Mouse (Mus musculus) G1E (cell line): ENCODE results near the gene Brip1.

ENCODE experiments used
- CTCF ChIP-seq: IDR thresholded peaks from 2 replicates; pipeline ENCODE4 v1.5.1; 2012; ENCODE audit warnings: low read depth, low read length, inconsistent platforms, mixed read lengths
- GATA1 ChIP-seq: IDR thresholded peaks from 2 replicates; pipeline ENCODE4 v1.6.1; 2012; ENCODE audit warnings: borderline replicate concordance, low read length, inconsistent platforms, mixed read lengths
- GATA2 ChIP-seq: IDR thresholded peaks from 2 replicates; pipeline ENCODE4 v1.6.1; 2012; ENCODE audit warnings: low read depth, low read length, inconsistent platforms, borderline replicate concordance
- POLR2AphosphoS5 ChIP-seq: IDR thresholded peaks from 2 replicates; pipeline ENCODE4 v1.6.1; 2012; ENCODE audit warnings: low read depth, low read length, inconsistent platforms; ENCODE audit not compliant: insufficient replicate concordance
- TAL1 ChIP-seq: conservative IDR thresholded peaks from 2 replicates; pipeline ENCODE4 v1.6.1; 2012; ENCODE audit warnings: low read depth, low read length, inconsistent platforms, mixed read lengths

- TF ChIP-seq CTCF (no peak), POLR2AphosphoS5 (no peak), TAL1 (no peak), GATA1 (no peak), GATA2 (no peak)
Observed at GRCm38 (mm10) chr11:86059123-86059522, 141.9 kb downstream of the Brip1 start.
